Mouse (Mus musculus) heart, embryonic 16.5 days (tissue): ENCODE measurements around the gene Nudt16l1. TPM values are rescaled to one million over a fixed set of nuclear protein-coding genes. Genes with fewer than 3 reads are reported as not detected.

ENCODE experiments used
- ATAC-seq: fragments of 200-750 bp; cut with Nextera tagmentation; replicated peaks from 2 replicates; pipeline ENCODE4 v1.8.0; 2017; ENCODE audit warnings: moderate number of reproducible peaks; ENCODE audit not compliant: insufficient read depth, low FRiP score; ENCODE audit errors: extremely low read depth
- H3K27ac ChIP-seq: fragments of 300-500 bp; sonication (generic); 2 replicates; pipeline ENCODE4 v1.5.1; 2014; ENCODE audit warnings: mild to moderate bottlenecking, low read length, control low read depth, moderate library complexity
- H3K27me3 ChIP-seq: fragments of 300-500 bp; sonication (generic); 2 replicates; pipeline ENCODE4 v1.6.1; 2014; ENCODE audit warnings: low read length, mixed read lengths; ENCODE audit not compliant: control insufficient read depth, insufficient read depth
- H3K36me3 ChIP-seq: fragments of 300-500 bp; sonication (generic); 2 replicates; pipeline ENCODE4 v1.6.1; 2014; ENCODE audit not compliant: control insufficient read depth, insufficient read depth
- H3K4me1 ChIP-seq: fragments of 300-500 bp; sonication (generic); 2 replicates; pipeline ENCODE4 v1.6.1; 2014; ENCODE audit warnings: low read length, mixed read lengths; ENCODE audit not compliant: control insufficient read depth, insufficient read depth
- H3K4me2 ChIP-seq: fragments of 300-500 bp; sonication (generic); 2 replicates; pipeline ENCODE4 v1.6.1; 2014; ENCODE audit warnings: low read depth, mild to moderate bottlenecking, control low read depth, low read length
- H3K4me3 ChIP-seq: fragments of 300-500 bp; sonication (generic); 2 replicates; pipeline ENCODE4 v1.5.1; 2014; ENCODE audit warnings: mild to moderate bottlenecking, control low read depth, low read length
- H3K9ac ChIP-seq: fragments of 300-500 bp; sonication (generic); 2 replicates; pipeline ENCODE4 v1.6.1; 2014; ENCODE audit warnings: low read length, control low read depth
- H3K9me3 ChIP-seq: fragments of 300-500 bp; sonication (generic); replicated peaks from 2 replicates; pipeline ENCODE4 v1.6.1; 2016; ENCODE audit warnings: low read length; ENCODE audit not compliant: control insufficient read depth
- WGBS: fragments of 180-500 bp; shearing (Covaris S2); extraction: QIAGEN DNeasy Blood & Tissue Kit; methylation state at CpG from one replicate; pipeline ENCODE4 v1.1.7; 2014; 5-methylcytosine and 5-hydroxymethylcytosine counted together
- polyA plus RNA-seq: library from polyadenylated mRNA; unstranded; fragments of >200 nt; fragmentation: Nextera tagmentation; extraction: Ambion mirVana; gene quantifications from 2 replicates; pipeline ENCODE4 v1.2.1, GENCODE M21; 2015

The Nudt16l1 gene
- polyA plus RNA-seq, 1 experiment from 2014 or later = 125 TPM

GRCm38 (mm10) chr16:4974521-4974920, 36.0 kb downstream of the Nudt16l1 start:
- Histone ChIP-seq H3K4me1 (peaks cover 17% of the 10 kb centered on the region), H3K4me2 (no peak overlapping the region), H3K27me3 (no peaks in the 10 kb centered on the region), H3K9ac (no peak overlapping the region), H3K27ac (no peak overlapping the region), H3K4me3 (no peak overlapping the region), H3K36me3 (no peaks in the 10 kb centered on the region), H3K9me3 (no peaks in the 10 kb centered on the region)
- no peak for ATAC-seq
- WGBS = 82% methylated on average over 5 of the region's 5 CpGs

- Histone ChIP-seq H3K9ac (no peak overlapping the region), H3K27me3 (no peaks in the 10 kb centered on the region), H3K9me3 (no peaks in the 10 kb centered on the region), H3K27ac (no peak overlapping the region), H3K4me2 (no peak overlapping the region), H3K4me1 (peaks cover 17% of the 10 kb centered on the region), H3K4me3 (no peak overlapping the region), H3K36me3 (no peaks in the 10 kb centered on the region)
- 56% methylated on average over 2 of the region's 2 CpGs for WGBS
- no peak for ATAC-seq
These were observed 37.6 kb downstream of the Nudt16l1 start for GRCm38 (mm10) chr16:4976180-4976579.

GRCm38 (mm10) chr16:4978275-4979051, 39.9 kb downstream of the Nudt16l1 start:
- peak overlapping the region; percentile 11; the same call in 1 of the 2 replicates for H3K4me2 ChIP-seq
- peak overlapping the region; percentile 83 for H3K27ac ChIP-seq
- H3K36me3 ChIP-seq = no peaks in the 10 kb centered on the region
- no peak overlapping the region for H3K9ac ChIP-seq
- H3K4me3 ChIP-seq = no peak overlapping the region
- ATAC-seq = peak; percentile 82
- WGBS = 32% methylated on average over 5 of the region's 5 CpGs
- H3K27me3 ChIP-seq = no peaks in the 10 kb centered on the region
- no peaks in the 10 kb centered on the region for H3K9me3 ChIP-seq
- H3K4me1 ChIP-seq = peaks cover 11% of the 10 kb centered on the region

- H3K36me3 ChIP-seq = no peaks in the 10 kb centered on the region
- peaks cover 11% of the 10 kb centered on the region for H3K4me1 ChIP-seq
- no peak overlapping the region for H3K27ac ChIP-seq
- H3K27me3 ChIP-seq = no peaks in the 10 kb centered on the region
- H3K4me2 ChIP-seq = no peak overlapping the region
- no peak overlapping the region for H3K9ac ChIP-seq
- 72% methylated on average over 4 of the region's 4 CpGs for WGBS
- H3K4me3 ChIP-seq = no peak overlapping the region
- no peak for ATAC-seq
- H3K9me3 ChIP-seq = no peaks in the 10 kb centered on the region
These were observed 41.3 kb downstream of the Nudt16l1 start for GRCm38 (mm10) chr16:4979755-4980380.

- Histone ChIP-seq H3K36me3 (no peaks in the 10 kb centered on the region), H3K9ac (no peak overlapping the region), H3K27ac (no peak overlapping the region), H3K9me3 (no peaks in the 10 kb centered on the region), H3K4me3 (no peak overlapping the region), H3K27me3 (no peaks in the 10 kb centered on the region), H3K4me1 (no peaks in the 10 kb centered on the region), H3K4me2 (no peak overlapping the region)
- no peak for ATAC-seq
- 90% methylated on average over 12 of the region's 12 CpGs for WGBS
These were observed 46.2 kb downstream of the Nudt16l1 start for GRCm38 (mm10) chr16:4984717-4985116.

Other genes with a start within 250 kb of the Nudt16l1 start
- gene Nmral1, start 219.4 kb upstream of the Nudt16l1 start, polyA plus RNA-seq = 29.7 and 29.9 TPM in 2 replicates
- 98.1 and 101 TPM in 2 replicates for gene Hmox2, start 212.4 kb upstream of the Nudt16l1 start, polyA plus RNA-seq
- 119 and 136 TPM in 2 replicates for gene Cdip1, start 148.5 kb upstream of the Nudt16l1 start, polyA plus RNA-seq
- gene 4930562C15Rik, start 103.3 kb upstream of the Nudt16l1 start, polyA plus RNA-seq = 0.26 and 0.49 TPM in 2 replicates
- gene Ubald1, start 58.4 kb upstream of the Nudt16l1 start, polyA plus RNA-seq = 25.6 and 27.3 TPM in 2 replicates
- 128 and 132 TPM in 2 replicates for gene Mgrn1, start 52.5 kb upstream of the Nudt16l1 start, polyA plus RNA-seq
- 34.8 and 36.6 TPM in 2 replicates for gene Anks3, start 25.4 kb downstream of the Nudt16l1 start, polyA plus RNA-seq
- not detected in 2 replicates for gene Sept12, start 59.1 kb downstream of the Nudt16l1 start, polyA plus RNA-seq
- 3.5 and 5.4 TPM in 2 replicates for gene Smim22, start 68.5 kb downstream of the Nudt16l1 start, polyA plus RNA-seq
- 55.1 and 58.9 TPM in 2 replicates for gene Rogdi, start 74.8 kb downstream of the Nudt16l1 start, polyA plus RNA-seq
- 90.5 and 95.8 TPM in 2 replicates for gene Glyr1, start 111.1 kb downstream of the Nudt16l1 start, polyA plus RNA-seq
- 13.4 and 14.0 TPM in 2 replicates for gene Ubn1, start 111.3 kb downstream of the Nudt16l1 start, polyA plus RNA-seq
- 1.9 and 2.3 TPM in 2 replicates for gene Ppl, start 193.7 kb downstream of the Nudt16l1 start, polyA plus RNA-seq
- gene Sec14l5, start 208.3 kb downstream of the Nudt16l1 start, polyA plus RNA-seq = 0.08 and 0.14 TPM in 2 replicates